Mouse (Mus musculus): ENCODE measurements at regions not wholly inside any gene's neighbourhood (a gene's known extent, or its start where the extent isn't known, plus 50 kb on each side); places are given as distances from the start of the nearest gene placed in this dataset.

DNA sequence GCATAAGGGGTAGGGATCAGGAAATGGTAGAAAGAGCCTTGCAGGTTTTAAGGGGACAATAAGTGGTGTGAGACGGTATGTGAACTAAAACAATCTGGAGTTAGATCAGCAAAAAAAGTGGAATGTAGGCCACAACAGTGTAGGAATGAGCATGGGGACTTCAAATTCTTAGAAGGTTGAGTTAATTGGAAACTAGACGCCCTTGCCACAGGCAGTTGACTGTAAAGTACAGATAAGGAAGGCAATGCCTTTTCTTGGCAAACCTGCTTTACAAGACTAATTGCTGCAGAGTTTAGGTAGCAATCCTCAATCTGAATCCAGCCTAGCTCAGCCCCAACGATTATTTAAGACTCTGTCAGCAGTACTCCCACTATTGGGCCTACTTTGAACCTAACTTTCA lies 206.8 kb upstream of the Gm28363 start:
- Histone ChIP-seq H3K36me3 (ENCODE audit: control insufficient read depth, insufficient read depth, low read length) (no peaks in the 10 kb centered on the region), H3K27me3 (ENCODE audit: control insufficient read depth, insufficient read depth, low read length) (no peaks in the 10 kb centered on the region), H3K27ac (replicated peaks; ENCODE audit: insufficient read depth, low read depth, low read length) (no peak overlapping the region), H3K4me1 (ENCODE audit: control insufficient read depth, insufficient read depth, low read length) (no peaks in the 10 kb centered on the region), H3K4me3 (ENCODE audit: insufficient read depth, low read depth, low read length) (no peak overlapping the region), H3K9ac (ENCODE audit: low read depth, low read length) (no peak overlapping the region), H3K79me2 (ENCODE audit: control insufficient read depth, insufficient read depth, low read length) (no peaks in the 10 kb centered on the region)
- DNase-seq (ENCODE audit: extremely low read depth, low read depth, low spot score), result no peak
- TF ChIP-seq CTCF (IDR thresholded peaks at IDR 0.05; ENCODE audit: low read depth, low read length) (no peak), POLR2A (IDR thresholded peaks at IDR 0.05; ENCODE audit: extremely low read depth, insufficient read depth, low read length) (no peak)
- 66% methylated on average over 3 of the region's 3 CpGs for WGBS

DNA sequence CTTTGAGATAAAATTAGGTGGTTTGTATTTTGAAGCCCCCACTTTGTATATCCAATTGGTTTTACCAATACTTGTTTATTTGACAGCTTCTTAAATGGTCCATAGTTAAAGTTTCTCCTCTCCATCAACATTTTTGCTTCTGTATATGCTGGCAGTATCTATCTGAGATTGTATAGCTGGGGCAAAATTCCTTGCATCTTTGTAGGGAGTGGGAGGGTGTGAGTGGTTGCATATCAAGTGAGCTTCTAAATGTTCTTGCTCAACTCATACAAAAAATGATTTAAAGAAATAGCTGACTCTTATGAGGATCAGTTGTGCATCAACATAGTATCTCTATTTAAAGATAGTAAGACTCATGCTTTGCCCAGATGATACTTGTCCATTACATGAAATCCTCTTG lies 199.9 kb upstream of the Gm28363 start:
- TF ChIP-seq POLR2A (IDR thresholded peaks at IDR 0.05; ENCODE audit: extremely low read depth, insufficient read depth, low read length) (no peak), CTCF (IDR thresholded peaks at IDR 0.05; ENCODE audit: low read depth, low read length) (no peak)
- Histone ChIP-seq H3K9ac (ENCODE audit: low read depth, low read length) (no peak overlapping the region), H3K4me3 (ENCODE audit: insufficient read depth, low read depth, low read length) (no peak overlapping the region), H3K4me1 (ENCODE audit: control insufficient read depth, insufficient read depth, low read length) (no peaks in the 10 kb centered on the region), H3K36me3 (ENCODE audit: control insufficient read depth, insufficient read depth, low read length) (no peaks in the 10 kb centered on the region), H3K27me3 (ENCODE audit: control insufficient read depth, insufficient read depth, low read length) (no peaks in the 10 kb centered on the region), H3K79me2 (ENCODE audit: control insufficient read depth, insufficient read depth, low read length) (no peaks in the 10 kb centered on the region), H3K27ac (replicated peaks; ENCODE audit: insufficient read depth, low read depth, low read length) (no peak overlapping the region)
- DNase-seq (ENCODE audit: extremely low read depth, low read depth, low spot score), result no peak

GRCm38 (mm10) chr1:117519498-117520032 lies 177.4 kb upstream of the Gm28363 start:
- H3K27ac ChIP-seq (replicated peaks; ENCODE audit: insufficient read depth, low read depth, low read length), result no peak overlapping the region

More at GRCm38 (mm10) chr1:117519498-117520032, 177.4 kb upstream of the Gm28363 start:
- Histone ChIP-seq H3K4me1 (ENCODE audit: control insufficient read depth, insufficient read depth, low read length) (no peaks in the 10 kb centered on the region), H3K36me3 (ENCODE audit: control insufficient read depth, insufficient read depth, low read length) (no peaks in the 10 kb centered on the region), H3K4me3 (ENCODE audit: insufficient read depth, low read depth, low read length) (no peak overlapping the region), H3K27me3 (ENCODE audit: control insufficient read depth, insufficient read depth, low read length) (no peaks in the 10 kb centered on the region), H3K79me2 (ENCODE audit: control insufficient read depth, insufficient read depth, low read length) (no peaks in the 10 kb centered on the region), H3K9ac (ENCODE audit: low read depth, low read length) (no peak overlapping the region)
- DNase-seq (ENCODE audit: extremely low read depth, low read depth, low spot score), result peak; percentile 4
- TF ChIP-seq CTCF (IDR thresholded peaks at IDR 0.05; ENCODE audit: low read depth, low read length) (no peak), POLR2A (IDR thresholded peaks at IDR 0.05; ENCODE audit: extremely low read depth, insufficient read depth, low read length) (no peak)
- 22% methylated on average over 5 of the region's 5 CpGs for WGBS
